Mouse (Mus musculus) limb, embryonic 11.5 days (tissue): ENCODE results near the gene Kcnj2. TPM values are rescaled to one million over a fixed set of nuclear protein-coding genes. Genes with fewer than 3 reads are reported as not detected.

Experiments used
- ATAC-seq: fragments of 200-750 bp; cut with Nextera tagmentation; 2 replicates; pipeline ENCODE4 v1.8.0; 2017; ENCODE audit warnings: low read depth; ENCODE audit not compliant: insufficient number of reproducible peaks, low FRiP score, low TSS enrichment
- DNase-seq: peaks from one replicate; pipeline ENCODE4 v3.0.0-alpha.2; 2015; ENCODE audit warnings: low spot score
- H3K27ac ChIP-seq: fragments of 300-500 bp; sonication (generic); replicated peaks from 2 replicates; pipeline ENCODE4 v1.5.1; 2014; ENCODE audit warnings: low read depth, mild to moderate bottlenecking, low read length
- H3K27me3 ChIP-seq: fragments of 300-500 bp; sonication (generic); 2 replicates; pipeline ENCODE4 v1.6.1; 2014; ENCODE audit warnings: mild to moderate bottlenecking, low read length, mixed read lengths; ENCODE audit not compliant: control insufficient read depth, insufficient read depth
- H3K36me3 ChIP-seq: fragments of 300-500 bp; sonication (generic); 2 replicates; pipeline ENCODE4 v1.6.1; 2014; ENCODE audit warnings: mild to moderate bottlenecking, low read length, moderate library complexity, mixed read lengths; ENCODE audit not compliant: control insufficient read depth, insufficient read depth
- H3K4me1 ChIP-seq: fragments of 300-500 bp; sonication (generic); 2 replicates; pipeline ENCODE4 v1.6.1; 2014; ENCODE audit warnings: low read length, mixed read lengths; ENCODE audit not compliant: control insufficient read depth, insufficient read depth
- H3K4me2 ChIP-seq: fragments of 300-500 bp; sonication (generic); 2 replicates; pipeline ENCODE4 v1.6.1; 2014; ENCODE audit warnings: low read depth, mild to moderate bottlenecking, moderate library complexity; ENCODE audit not compliant: severe bottlenecking
- H3K4me3 ChIP-seq: fragments of 300-500 bp; sonication (generic); 2 replicates; pipeline ENCODE4 v1.5.1; 2014; ENCODE audit warnings: low read depth, low read length
- H3K9ac ChIP-seq: fragments of 300-500 bp; sonication (generic); 2 replicates; pipeline ENCODE4 v1.6.1; 2014; ENCODE audit warnings: mild to moderate bottlenecking, low read length
- H3K9me3 ChIP-seq: fragments of 300-500 bp; sonication (generic); 2 replicates; pipeline ENCODE4 v1.6.1; 2016; ENCODE audit warnings: low read length; ENCODE audit not compliant: control insufficient read depth
- WGBS: fragments of 180-500 bp; shearing (Covaris S2); extraction: QIAGEN DNeasy Blood & Tissue Kit; methylation state at CpG from one replicate; pipeline ENCODE4 v1.1.7; 2014; 5-methylcytosine and 5-hydroxymethylcytosine counted together
- polyA plus RNA-seq: library from polyadenylated mRNA; unstranded; fragments of >200 nt; fragmentation: Nextera tagmentation; extraction: Ambion mirVana; gene quantifications from 2 replicates; pipeline ENCODE4 v1.2.1, GENCODE M21; 2014

Gene Kcnj2
- polyA plus RNA-seq, 1 experiment from 2014 or later = 1.4 TPM

DNA sequence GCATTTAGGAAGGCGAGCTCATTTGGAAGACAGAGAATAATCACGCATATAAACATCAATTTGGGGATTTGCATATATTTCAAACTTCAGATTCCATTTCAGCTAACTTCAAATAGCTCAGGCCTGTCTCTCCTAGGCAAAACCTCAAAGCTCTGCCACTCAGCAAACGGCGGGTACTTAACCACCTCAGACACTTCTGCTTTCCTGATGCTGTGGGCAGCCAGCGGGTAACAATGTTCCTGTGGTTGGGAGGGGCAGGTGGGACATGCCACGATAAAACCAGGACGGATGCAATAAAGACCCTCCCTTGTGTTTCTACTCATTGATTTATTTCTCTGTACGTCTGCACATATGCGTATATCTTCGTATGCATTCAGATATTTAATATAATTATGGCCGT, 12.1 kb downstream of the Kcnj2 start:
- no peaks in the 10 kb centered on the region for H3K9me3 ChIP-seq
- no peak for DNase-seq
- no peak overlapping the region for H3K9ac ChIP-seq
- no peak overlapping the region for H3K27ac ChIP-seq
- H3K4me2 ChIP-seq = no peak overlapping the region
- no peaks in the 10 kb centered on the region for H3K36me3 ChIP-seq
- WGBS = 87% methylated on average over 11 of the region's 11 CpGs
- H3K4me3 ChIP-seq = no peak overlapping the region
- H3K27me3 ChIP-seq = no peaks in the 10 kb centered on the region
- no peaks in the 10 kb centered on the region for H3K4me1 ChIP-seq
- no peak for ATAC-seq

DNA sequence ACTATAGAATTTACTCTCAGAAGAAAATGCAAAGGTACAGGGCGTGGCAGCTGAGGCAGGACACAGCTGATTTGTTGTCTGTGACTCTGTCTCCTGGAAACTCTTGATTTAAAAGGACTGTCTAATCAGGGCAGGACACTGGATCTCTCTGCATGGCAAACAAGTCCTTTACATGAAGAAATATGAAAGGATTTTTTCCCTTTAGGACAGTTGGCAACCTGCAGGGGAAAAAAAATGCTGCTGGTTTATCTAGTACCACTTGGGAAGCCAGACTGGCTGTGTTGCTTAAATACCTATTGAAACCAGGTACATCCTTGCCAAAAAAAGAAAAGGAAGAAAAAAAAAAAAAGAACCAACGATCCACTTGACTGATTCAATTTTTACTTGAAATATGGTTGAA, 17.0 kb downstream of the Kcnj2 start:
- Histone ChIP-seq H3K27ac (no peak overlapping the region), H3K36me3 (no peaks in the 10 kb centered on the region), H3K4me2 (no peak overlapping the region), H3K4me1 (no peaks in the 10 kb centered on the region), H3K27me3 (no peaks in the 10 kb centered on the region), H3K9me3 (no peaks in the 10 kb centered on the region), H3K4me3 (no peak overlapping the region), H3K9ac (no peak overlapping the region)
- no peak for ATAC-seq
- DNase-seq = no peak
- WGBS = 82% methylated on average over 2 of the region's 2 CpGs

DNA sequence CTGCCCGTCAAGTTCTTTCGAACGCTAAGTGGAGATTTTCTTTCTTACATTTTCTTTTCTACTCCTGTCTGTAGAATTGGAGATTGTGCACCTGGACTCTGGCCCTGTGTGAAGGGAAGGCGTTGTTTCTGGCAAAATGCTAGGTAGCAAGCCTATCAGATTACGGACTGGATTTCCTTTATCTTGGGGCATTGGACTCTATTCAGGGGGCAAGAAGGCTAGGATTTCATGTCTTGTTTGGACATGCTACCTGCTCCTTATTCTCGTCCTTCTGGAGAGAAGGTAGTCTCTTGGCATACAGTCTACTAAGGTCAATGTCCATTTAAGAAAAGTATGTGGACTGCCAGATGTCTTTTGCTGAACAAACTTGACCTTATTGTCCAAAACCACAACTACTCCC, 21.0 kb downstream of the Kcnj2 start:
- WGBS = 82% methylated on average over 6 of the region's 6 CpGs
- Histone ChIP-seq H3K27ac (no peak overlapping the region), H3K4me3 (no peak overlapping the region), H3K4me1 (0 out of 2 replicates have a peak, but pooled peaks cover 3% of the 10 kb centered on the region), H3K36me3 (no peaks in the 10 kb centered on the region), H3K27me3 (no peaks in the 10 kb centered on the region), H3K4me2 (no peak overlapping the region), H3K9me3 (no peaks in the 10 kb centered on the region), H3K9ac (no peak overlapping the region)
- DNase-seq = no peak
- ATAC-seq = no peak

DNA sequence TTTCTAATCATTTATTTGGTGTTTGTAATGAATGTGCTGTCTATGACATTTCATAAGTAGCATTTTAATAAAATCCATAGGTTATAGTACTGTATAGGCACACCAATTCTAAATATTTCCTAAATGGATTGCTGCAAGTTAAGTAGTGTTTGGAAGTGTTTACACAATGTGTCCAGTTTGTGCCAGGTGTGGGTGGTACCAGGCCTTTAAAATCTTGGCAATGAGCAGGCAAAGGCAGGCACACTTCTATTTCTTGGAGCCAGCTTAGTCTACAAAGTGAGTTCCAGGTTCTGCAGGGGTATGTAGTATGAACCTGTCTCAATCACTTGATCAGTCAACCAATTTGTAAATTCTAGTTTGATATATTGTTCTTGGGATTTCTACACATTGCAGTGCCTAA, 22.3 kb downstream of the Kcnj2 start:
- Histone ChIP-seq H3K4me2 (no peak overlapping the region), H3K4me1 (0 out of 2 replicates have a peak, but pooled peaks cover 3% of the 10 kb centered on the region), H3K36me3 (no peaks in the 10 kb centered on the region), H3K9me3 (no peaks in the 10 kb centered on the region), H3K9ac (no peak overlapping the region), H3K27ac (no peak overlapping the region), H3K27me3 (no peaks in the 10 kb centered on the region), H3K4me3 (no peak overlapping the region)
- no peak for DNase-seq
- no peak for ATAC-seq

DNA sequence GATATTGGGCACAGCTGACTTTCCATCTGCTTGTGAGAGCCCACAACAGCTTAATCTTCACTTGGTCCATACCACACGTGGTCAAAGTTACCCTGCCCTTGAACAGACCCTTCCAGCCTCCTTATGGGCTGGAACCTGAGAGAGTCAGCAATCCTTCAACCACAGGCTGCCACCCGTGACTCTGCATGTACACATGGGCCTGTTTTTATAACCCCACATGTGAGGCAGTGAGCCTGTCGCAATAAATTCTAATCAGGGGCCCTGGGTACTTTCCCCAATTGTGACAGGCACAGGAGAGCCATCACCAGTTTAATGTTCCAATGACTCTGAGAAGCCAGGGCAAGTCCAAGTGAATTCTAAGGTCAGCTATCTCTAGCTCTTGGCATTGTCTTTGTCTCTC, 22.8 kb downstream of the Kcnj2 start:
- ATAC-seq (peak; percentile 57; the same call in 1 of the 2 replicates), DNase-seq (peak; percentile 43)
- no peak overlapping the region for H3K4me3 ChIP-seq
- 21% methylated on average over 3 of the region's 3 CpGs for WGBS
- H3K36me3 ChIP-seq = no peaks in the 10 kb centered on the region
- H3K9ac ChIP-seq = no peak overlapping the region
- no peaks in the 10 kb centered on the region for H3K9me3 ChIP-seq
- H3K4me1 ChIP-seq = 0 out of 2 replicates have a peak, but pooled peaks cover 3% of the 10 kb centered on the region
- H3K4me2 ChIP-seq = no peak overlapping the region
- H3K27me3 ChIP-seq = no peaks in the 10 kb centered on the region
- H3K27ac ChIP-seq = no peak overlapping the region

DNA sequence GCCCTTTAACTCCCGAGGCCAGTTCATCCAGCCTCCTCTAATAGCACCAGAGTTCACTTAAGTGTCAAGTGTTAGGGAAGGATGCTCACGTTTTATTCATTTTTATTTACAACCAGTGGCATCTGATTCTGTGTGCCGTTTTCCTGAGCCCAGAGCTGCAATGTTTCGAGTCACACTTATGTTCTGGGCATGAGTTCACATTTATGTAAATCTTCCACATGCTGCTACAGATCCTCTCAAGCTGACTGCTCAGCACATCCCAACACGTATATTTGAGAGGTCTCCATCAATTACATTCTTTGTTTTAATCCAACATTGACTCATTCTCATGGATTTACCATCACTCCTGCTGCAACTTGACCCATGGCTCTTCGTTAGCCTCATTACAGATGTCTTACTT, 25.2 kb downstream of the Kcnj2 start:
- DNase-seq = no peak
- H3K9ac ChIP-seq = no peak overlapping the region
- no peaks in the 10 kb centered on the region for H3K36me3 ChIP-seq
- no peak for ATAC-seq
- no peaks in the 10 kb centered on the region for H3K27me3 ChIP-seq
- 72% methylated on average over 6 of the region's 6 CpGs for WGBS
- no peaks in the 10 kb centered on the region for H3K9me3 ChIP-seq
- H3K4me2 ChIP-seq = no peak overlapping the region
- H3K4me1 ChIP-seq = 0 out of 2 replicates have a peak, but pooled peaks cover 3% of the 10 kb centered on the region
- H3K27ac ChIP-seq = no peak overlapping the region
- no peak overlapping the region for H3K4me3 ChIP-seq

DNA sequence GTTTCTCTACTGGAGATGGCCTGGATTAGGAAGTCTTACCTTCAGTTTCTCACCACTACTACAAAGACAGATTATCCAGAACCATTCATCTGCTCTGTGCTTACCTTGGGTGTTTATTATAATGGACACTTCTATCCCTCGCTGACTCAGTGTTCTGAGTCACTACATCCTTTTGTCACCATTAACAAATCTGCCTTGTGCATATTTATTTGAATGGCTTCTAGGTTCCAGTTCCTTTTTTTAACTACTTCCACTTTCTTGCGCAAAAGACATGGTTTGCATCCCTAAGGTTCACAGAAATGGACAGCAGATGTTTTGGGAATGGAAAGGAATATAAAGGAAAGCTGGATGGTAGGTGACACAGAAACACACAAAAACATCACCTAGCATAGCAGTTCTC, 27.0 kb downstream of the Kcnj2 start:
- Histone ChIP-seq H3K27me3 (no peaks in the 10 kb centered on the region), H3K4me1 (0 out of 2 replicates have a peak, but pooled peaks cover 3% of the 10 kb centered on the region), H3K27ac (no peak overlapping the region), H3K4me3 (no peak overlapping the region), H3K36me3 (no peaks in the 10 kb centered on the region), H3K4me2 (no peak overlapping the region), H3K9me3 (no peaks in the 10 kb centered on the region), H3K9ac (no peak overlapping the region)
- ATAC-seq = no peak
- 89% methylated on average over 2 of the region's 2 CpGs for WGBS
- no peak for DNase-seq

DNA sequence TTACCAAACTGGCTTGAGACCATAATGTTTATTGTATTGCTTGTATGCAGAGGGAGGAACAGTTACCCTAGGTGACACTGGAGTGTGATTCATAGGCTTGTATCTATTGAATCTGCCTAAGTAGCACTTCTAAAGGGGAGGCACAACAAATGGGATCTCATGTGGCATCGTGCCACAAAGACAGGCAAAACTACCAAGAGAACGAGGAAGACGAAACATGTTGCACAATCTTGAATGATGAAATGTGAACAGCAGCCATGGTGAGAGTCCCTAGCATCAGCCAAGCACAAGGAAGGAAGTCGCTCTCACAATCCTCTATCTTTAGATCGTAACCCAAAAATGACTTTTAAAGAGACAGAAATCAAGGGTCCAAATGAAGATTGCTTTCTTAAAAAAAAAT, 30.6 kb downstream of the Kcnj2 start:
- H3K4me3 ChIP-seq = no peak overlapping the region
- H3K4me1 ChIP-seq = no peaks in the 10 kb centered on the region
- H3K9me3 ChIP-seq = no peaks in the 10 kb centered on the region
- no peak for ATAC-seq
- no peak overlapping the region for H3K4me2 ChIP-seq
- 93% methylated on average over 5 of the region's 5 CpGs for whole genome bisulfite sequencing
- H3K36me3 ChIP-seq = no peaks in the 10 kb centered on the region
- DNase-seq = no peak
- no peak overlapping the region for H3K27ac ChIP-seq
- H3K9ac ChIP-seq = no peak overlapping the region
- H3K27me3 ChIP-seq = no peaks in the 10 kb centered on the region

DNA sequence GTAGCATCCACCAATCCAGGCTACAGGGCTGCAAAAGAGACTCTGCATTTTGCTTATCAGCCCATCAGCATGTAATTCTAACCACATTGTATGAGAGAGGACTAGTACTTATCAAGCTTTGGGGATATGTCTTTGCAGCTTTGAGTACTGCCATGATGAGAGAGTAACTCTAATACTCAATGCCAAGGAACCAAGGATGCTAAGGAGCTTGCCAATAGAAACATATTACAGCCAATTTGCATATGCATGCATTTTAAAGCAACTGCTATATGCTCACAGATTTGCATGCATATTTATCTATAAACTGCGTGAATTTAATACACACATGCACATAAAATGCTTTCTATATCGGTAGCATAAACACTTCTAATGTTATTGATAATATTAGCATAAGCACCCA, 34.2 kb downstream of the Kcnj2 start:
- no peak overlapping the region for H3K4me3 ChIP-seq
- no peaks in the 10 kb centered on the region for H3K4me1 ChIP-seq
- H3K4me2 ChIP-seq = no peak overlapping the region
- no peak overlapping the region for H3K9ac ChIP-seq
- no peak for DNase-seq
- WGBS = 91% methylated on average over 2 of the region's 2 CpGs
- ATAC-seq = no peak
- no peaks in the 10 kb centered on the region for H3K27me3 ChIP-seq
- H3K36me3 ChIP-seq = no peaks in the 10 kb centered on the region
- no peaks in the 10 kb centered on the region for H3K9me3 ChIP-seq
- no peak overlapping the region for H3K27ac ChIP-seq
